Mouse (Mus musculus) stomach, postnatal 0 days (tissue): ENCODE results near the gene Erbin. TPM values are rescaled to one million over a fixed set of nuclear protein-coding genes. Genes with fewer than 3 reads are reported as not detected.

ENCODE experiments used
- ATAC-seq: fragments of 200-750 bp; cut with Nextera tagmentation; 2 replicates; pipeline ENCODE4 v1.8.0; 2017; ENCODE audit not compliant: low FRiP score, low TSS enrichment
- DNase-seq: peaks from one replicate; pipeline ENCODE4 v3.0.0-alpha.2; 2016; ENCODE audit warnings: low spot score
- H3K27ac ChIP-seq: fragments of 300-500 bp; sonication (generic); replicated peaks from 2 replicates; pipeline ENCODE4 v1.5.1; 2014; ENCODE audit warnings: mild to moderate bottlenecking, control low read depth
- H3K27me3 ChIP-seq: fragments of 300-500 bp; sonication (generic); 2 replicates; pipeline ENCODE4 v1.6.1; 2014; ENCODE audit warnings: low read length; ENCODE audit not compliant: control insufficient read depth, insufficient read depth
- H3K36me3 ChIP-seq: fragments of 300-500 bp; sonication (generic); 2 replicates; pipeline ENCODE4 v1.6.1; 2014; ENCODE audit warnings: low read length, mixed read lengths; ENCODE audit not compliant: control insufficient read depth, insufficient read depth
- H3K4me1 ChIP-seq: fragments of 300-500 bp; sonication (generic); replicated peaks from 2 replicates; pipeline ENCODE4 v1.6.1; 2014; ENCODE audit warnings: antibody characterized with exemption; ENCODE audit not compliant: control insufficient read depth, insufficient read depth
- H3K4me2 ChIP-seq: fragments of 300-500 bp; sonication (generic); replicated peaks from 2 replicates; pipeline ENCODE4 v1.6.1; 2014; ENCODE audit warnings: low read depth, mild to moderate bottlenecking, control low read depth, moderate library complexity
- H3K4me3 ChIP-seq: fragments of 300-500 bp; sonication (generic); 2 replicates; pipeline ENCODE4 v1.5.1; 2014; ENCODE audit warnings: low read depth, low read length, control low read depth
- H3K9ac ChIP-seq: fragments of 300-500 bp; sonication (generic); 2 replicates; pipeline ENCODE4 v1.6.1; 2014; ENCODE audit warnings: mild to moderate bottlenecking, low read length, control low read depth, mixed read lengths
- H3K9me3 ChIP-seq: fragments of 300-500 bp; sonication (generic); 2 replicates; pipeline ENCODE4 v1.6.1; 2016; ENCODE audit warnings: low read length; ENCODE audit not compliant: control insufficient read depth
- CTCF ChIP-seq: IDR thresholded peaks from 2 replicates; pipeline ENCODE4 v1.5.1; 2016; ENCODE audit warnings: antibody characterized with exemption, low read depth, mild to moderate bottlenecking, moderate library complexity
- EP300 ChIP-seq: optimal IDR thresholded peaks from 2 replicates; pipeline ENCODE3; 2016; ENCODE audit warnings: antibody characterized with exemption
- WGBS: fragments of 180-500 bp; shearing (Covaris S2); extraction: QIAGEN DNeasy Blood & Tissue Kit; methylation state at CpG from one replicate; pipeline ENCODE4 v1.1.7; 2014; 5-methylcytosine and 5-hydroxymethylcytosine counted together
- polyA plus RNA-seq: library from polyadenylated mRNA; unstranded; fragments of >200 nt; fragmentation: Nextera tagmentation; extraction: Ambion mirVana; gene quantifications from 2 replicates; pipeline ENCODE4 v1.2.1, GENCODE M21; 2015

The Erbin gene
- polyA plus RNA-seq, 1 experiment from 2014 or later: 15.7 TPM

DNA sequence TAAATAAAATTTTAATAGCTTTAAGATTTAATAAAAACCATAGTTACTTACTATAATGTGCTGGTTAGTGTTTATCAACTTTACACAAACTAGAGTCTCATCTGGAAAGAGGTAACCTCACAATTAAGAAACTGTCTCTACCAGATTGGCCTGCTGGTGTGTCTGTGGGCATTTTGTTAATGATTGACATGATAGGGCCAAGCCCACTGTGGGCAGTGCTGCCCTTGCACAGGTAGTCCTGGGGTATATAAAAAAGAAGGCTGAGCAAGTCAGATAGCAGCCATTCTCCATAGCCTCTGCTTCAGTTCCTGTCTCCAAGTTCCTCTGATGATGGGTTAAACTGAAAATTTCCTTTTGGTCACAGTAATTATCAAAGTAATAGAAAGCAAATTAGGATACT lies 43.6 kb downstream of the Erbin start:
- H3K27ac ChIP-seq: no peak overlapping the region
- TF ChIP-seq CTCF (no peak), EP300 (no peak)
- no peaks in the 10 kb centered on the region for H3K9me3 ChIP-seq
- DNase-seq (no peak), ATAC-seq (no peak)
- H3K4me2 ChIP-seq: no peak overlapping the region
- no peak overlapping the region for H3K9ac ChIP-seq
- H3K27me3 ChIP-seq: no peaks in the 10 kb centered on the region
- H3K4me3 ChIP-seq: no peak overlapping the region
- no peaks in the 10 kb centered on the region for H3K4me1 ChIP-seq
- H3K36me3 ChIP-seq: no peaks in the 10 kb centered on the region

- TF ChIP-seq EP300 (no peak), CTCF (no peak)
- 81% methylated on average over 6 of the region's 6 CpGs for WGBS
These were observed 44.3 kb downstream of the Erbin start for GRCm38 (mm10) chr13:103875823-103876514.

DNA sequence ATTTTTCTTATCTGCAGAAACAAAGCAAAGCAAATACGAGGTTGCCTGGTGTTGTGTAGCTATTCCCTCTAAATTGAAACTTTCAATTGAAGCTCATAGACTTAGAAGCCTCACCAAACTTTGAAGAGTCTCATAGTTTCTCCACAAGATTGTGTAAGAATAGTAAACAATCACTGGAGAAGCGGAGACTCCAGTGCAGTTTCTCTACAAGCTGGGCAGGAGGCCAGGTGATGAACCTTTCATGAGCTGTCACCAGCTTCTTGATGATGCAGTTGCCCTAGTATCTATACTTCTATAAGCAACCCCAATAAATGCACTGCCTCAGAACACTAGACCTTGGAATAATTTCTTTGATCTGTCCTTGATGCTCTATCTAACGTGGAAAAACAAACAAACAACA lies 49.5 kb downstream of the Erbin start:
- Histone ChIP-seq H3K4me1 (no peaks in the 10 kb centered on the region), H3K27me3 (no peaks in the 10 kb centered on the region), H3K9ac (no peak overlapping the region), H3K27ac (no peak overlapping the region), H3K4me3 (no peak overlapping the region), H3K4me2 (no peak overlapping the region), H3K9me3 (no peaks in the 10 kb centered on the region), H3K36me3 (peaks cover 4% of the 10 kb centered on the region; the same call in 1 of the 2 replicates)
- DNase-seq (no peak), ATAC-seq (no peak)
- WGBS: 55% methylated on average over 3 of the region's 3 CpGs
- TF ChIP-seq EP300 (no peak), CTCF (no peak)

More at GRCm38 (mm10) chr13:103875823-103876514, 44.3 kb downstream of the Erbin start:
- H3K27me3 ChIP-seq: no peaks in the 10 kb centered on the region
- H3K9ac ChIP-seq: no peak overlapping the region
- H3K27ac ChIP-seq: no peak overlapping the region
- DNase-seq: no peak
- no peak for ATAC-seq
- H3K36me3 ChIP-seq: no peaks in the 10 kb centered on the region
- H3K4me2 ChIP-seq: no peak overlapping the region
- H3K4me1 ChIP-seq: no peaks in the 10 kb centered on the region
- no peak overlapping the region for H3K4me3 ChIP-seq
- H3K9me3 ChIP-seq: no peaks in the 10 kb centered on the region

GRCm38 (mm10) chr13:103870117-103870516 lies 50.2 kb downstream of the Erbin start:
- Histone ChIP-seq H3K27me3 (no peaks in the 10 kb centered on the region), H3K4me1 (no peaks in the 10 kb centered on the region), H3K9me3 (no peaks in the 10 kb centered on the region), H3K9ac (no peak overlapping the region), H3K36me3 (peaks cover 4% of the 10 kb centered on the region; the same call in 1 of the 2 replicates), H3K4me3 (no peak overlapping the region), H3K4me2 (no peak overlapping the region), H3K27ac (no peak overlapping the region)
- no peak for ATAC-seq
- WGBS: 64% methylated on average over 1 of the region's 1 CpGs
- no peak for DNase-seq
- no peak for TF ChIP-seq EP300
- no peak for TF ChIP-seq CTCF

DNA sequence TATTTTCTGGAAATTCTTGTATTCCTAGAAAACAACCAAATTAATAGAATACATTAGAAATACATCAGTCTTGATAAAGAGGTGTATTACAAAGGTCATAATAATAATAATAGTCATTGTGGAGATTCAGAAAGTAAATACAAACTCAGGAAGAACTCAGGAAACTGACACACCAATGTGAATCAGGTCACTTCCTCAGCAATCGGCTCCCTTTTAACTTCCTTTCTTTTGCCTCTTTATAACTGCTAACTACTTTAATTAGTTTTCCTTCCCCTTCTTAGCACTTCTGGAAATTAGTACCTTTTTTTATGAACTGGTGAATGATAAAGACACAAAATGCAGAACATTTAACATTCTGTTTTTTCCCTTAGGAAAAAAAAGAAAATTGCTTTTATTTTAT lies 51.4 kb downstream of the Erbin start:
- no peak for TF ChIP-seq EP300
- TF ChIP-seq CTCF: no peak
- Histone ChIP-seq H3K9me3 (no peaks in the 10 kb centered on the region), H3K9ac (no peak overlapping the region), H3K27me3 (no peaks in the 10 kb centered on the region), H3K27ac (no peak overlapping the region), H3K4me3 (no peak overlapping the region), H3K36me3 (peaks cover 4% of the 10 kb centered on the region; the same call in 1 of the 2 replicates), H3K4me1 (no peaks in the 10 kb centered on the region), H3K4me2 (no peak overlapping the region)
- 70% methylated on average over 1 of the region's 1 CpGs for WGBS
- ATAC-seq (no peak), DNase-seq (no peak)

- Histone ChIP-seq H3K36me3 (peaks cover 8% of the 10 kb centered on the region), H3K27ac (no peak overlapping the region), H3K9ac (no peak overlapping the region), H3K4me3 (no peak overlapping the region), H3K9me3 (no peaks in the 10 kb centered on the region), H3K4me1 (no peaks in the 10 kb centered on the region), H3K4me2 (no peak overlapping the region), H3K27me3 (no peaks in the 10 kb centered on the region)
- no peak for TF ChIP-seq CTCF
- TF ChIP-seq EP300: no peak
- no peak for ATAC-seq
- WGBS: 69% methylated on average over 4 of the region's 4 CpGs
- DNase-seq: no peak
These were observed 58.3 kb downstream of the Erbin start for GRCm38 (mm10) chr13:103862041-103862440.
